Mouse (Mus musculus): ENCODE results near the gene Ptpn3. TPM values are rescaled to one million over a fixed set of nuclear protein-coding genes. Genes with fewer than 3 reads are reported as not detected.

Ptpn3 gene
- polyA plus RNA-seq, 1 experiment = 15.2 TPM

GRCm38 (mm10) chr4:57307747-57308146 lies 6.1 kb upstream of the Ptpn3 start:
- 68% methylated on average over 4 of the region's 4 CpGs for WGBS
- Histone ChIP-seq H3K4me3 (ENCODE audit: low read depth, low read length) (no peak overlapping the region), H3K27me3 (ENCODE audit: control insufficient read depth, insufficient read depth, low read length) (no peaks in the 10 kb centered on the region)

GRCm38 (mm10) chr4:57306260-57306659 lies 4.6 kb upstream of the Ptpn3 start:
- 82% methylated on average over 4 of the region's 4 CpGs for WGBS
- Histone ChIP-seq H3K27ac (ENCODE audit: insufficient read depth, low read depth, low read length) (no peak overlapping the region), H3K36me3 (ENCODE audit: control insufficient read depth, insufficient read depth, low read length) (no peaks in the 10 kb centered on the region), H3K4me3 (ENCODE audit: low read depth, low read length) (no peak overlapping the region), H3K27me3 (ENCODE audit: control insufficient read depth, insufficient read depth, low read length) (no peaks in the 10 kb centered on the region), H3K4me1 (ENCODE audit: control insufficient read depth, insufficient read depth, insufficient read length, low read length) (peaks cover 18% of the 10 kb centered on the region; the same call in 1 of the 2 replicates)
- no peak for TF ChIP-seq POLR2A (IDR thresholded peaks at IDR 0.05; ENCODE audit: low read depth, low read length)
- no peak for TF ChIP-seq CTCF (IDR thresholded peaks at IDR 0.05; ENCODE audit: extremely low read depth, insufficient read length, insufficient replicate concordance, low read depth, low read length)

More at GRCm38 (mm10) chr4:57307747-57308146, 6.1 kb upstream of the Ptpn3 start:
- H3K27ac ChIP-seq (ENCODE audit: insufficient read depth, low read depth, low read length) = no peak overlapping the region
- TF ChIP-seq POLR2A (IDR thresholded peaks at IDR 0.05; ENCODE audit: low read depth, low read length) (no peak), CTCF (IDR thresholded peaks at IDR 0.05; ENCODE audit: extremely low read depth, insufficient read length, insufficient replicate concordance, low read depth, low read length) (no peak)
- H3K36me3 ChIP-seq (ENCODE audit: control insufficient read depth, insufficient read depth, low read length) = no peaks in the 10 kb centered on the region
- H3K4me1 ChIP-seq (ENCODE audit: control insufficient read depth, insufficient read depth, insufficient read length, low read length) = peaks cover 25% of the 10 kb centered on the region; the same call in 1 of the 2 replicates

- H3K4me3 ChIP-seq (ENCODE audit: low read depth, low read length) = no peak overlapping the region
- no peak overlapping the region for H3K27ac ChIP-seq (ENCODE audit: insufficient read depth, low read depth, low read length)
- H3K36me3 ChIP-seq (ENCODE audit: control insufficient read depth, insufficient read depth, low read length) = no peaks in the 10 kb centered on the region
- TF ChIP-seq POLR2A (IDR thresholded peaks at IDR 0.05; ENCODE audit: low read depth, low read length) (no peak), CTCF (IDR thresholded peaks at IDR 0.05; ENCODE audit: extremely low read depth, insufficient read length, insufficient replicate concordance, low read depth, low read length) (no peak)
- peaks cover 13% of the 10 kb centered on the region; the same call in 1 of the 2 replicates for H3K4me1 ChIP-seq (ENCODE audit: control insufficient read depth, insufficient read depth, insufficient read length, low read length)
- H3K27me3 ChIP-seq (ENCODE audit: control insufficient read depth, insufficient read depth, low read length) = no peaks in the 10 kb centered on the region
- WGBS = 78% methylated on average over 7 of the region's 7 CpGs
Measured at GRCm38 (mm10) chr4:57305644-57306043, 4.0 kb upstream of the Ptpn3 start.

- peaks cover 14% of the 10 kb centered on the region; the same call in 1 of the 2 replicates for H3K4me1 ChIP-seq (ENCODE audit: control insufficient read depth, insufficient read depth, insufficient read length, low read length)
- H3K36me3 ChIP-seq (ENCODE audit: control insufficient read depth, insufficient read depth, low read length) = no peaks in the 10 kb centered on the region
- peak overlapping the region; percentile 89 for H3K4me3 ChIP-seq (ENCODE audit: low read depth, low read length)
- no peaks in the 10 kb centered on the region for H3K27me3 ChIP-seq (ENCODE audit: control insufficient read depth, insufficient read depth, low read length)
- peak; percentile 43; the same call in 1 of the 2 replicates for TF ChIP-seq POLR2A (IDR thresholded peaks at IDR 0.05; ENCODE audit: low read depth, low read length)
- TF ChIP-seq CTCF (IDR thresholded peaks at IDR 0.05; ENCODE audit: extremely low read depth, insufficient read length, insufficient replicate concordance, low read depth, low read length) = peak; percentile 44; the same call in 1 of the 2 replicates
- H3K27ac ChIP-seq (ENCODE audit: insufficient read depth, low read depth, low read length) = peak overlapping the region; percentile 92
- WGBS = under 1% methylated on average over 37 of the region's 37 CpGs
Measured at GRCm38 (mm10) chr4:57300469-57301409, 898 bp downstream of the Ptpn3 start.

GRCm38 (mm10) chr4:57299701-57300468 lies 1.8 kb downstream of the Ptpn3 start:
- H3K4me1 ChIP-seq (ENCODE audit: control insufficient read depth, insufficient read depth, insufficient read length, low read length) = peaks cover 20% of the 10 kb centered on the region
- under 1% methylated on average over 96 of the region's 97 CpGs for WGBS
- TF ChIP-seq CTCF (IDR thresholded peaks at IDR 0.05; ENCODE audit: extremely low read depth, insufficient read length, insufficient replicate concordance, low read depth, low read length) (0 out of 2 replicates have a peak, but pooled peaks have one; percentile 10), POLR2A (IDR thresholded peaks at IDR 0.05; ENCODE audit: low read depth, low read length) (no peak)
- H3K36me3 ChIP-seq (ENCODE audit: control insufficient read depth, insufficient read depth, low read length) = no peaks in the 10 kb centered on the region
- peak overlapping the region; percentile 89 for H3K4me3 ChIP-seq (ENCODE audit: low read depth, low read length)
- peak overlapping the region; percentile 92 for H3K27ac ChIP-seq (ENCODE audit: insufficient read depth, low read depth, low read length)
- no peaks in the 10 kb centered on the region for H3K27me3 ChIP-seq (ENCODE audit: control insufficient read depth, insufficient read depth, low read length)

- Histone ChIP-seq H3K36me3 (ENCODE audit: control insufficient read depth, insufficient read depth, low read length) (no peaks in the 10 kb centered on the region), H3K27me3 (ENCODE audit: control insufficient read depth, insufficient read depth, low read length) (no peaks in the 10 kb centered on the region), H3K27ac (ENCODE audit: insufficient read depth, low read depth, low read length) (peak overlapping the region; percentile 23), H3K4me1 (ENCODE audit: control insufficient read depth, insufficient read depth, insufficient read length, low read length) (peaks cover 19% of the 10 kb centered on the region), H3K4me3 (ENCODE audit: low read depth, low read length) (peak overlapping the region; percentile 89)
- no peak for TF ChIP-seq CTCF (IDR thresholded peaks at IDR 0.05; ENCODE audit: extremely low read depth, insufficient read length, insufficient replicate concordance, low read depth, low read length)
- TF ChIP-seq POLR2A (IDR thresholded peaks at IDR 0.05; ENCODE audit: low read depth, low read length) = no peak
- WGBS = 7% methylated on average over 9 of the region's 9 CpGs
Measured at GRCm38 (mm10) chr4:57299308-57299700, 2.3 kb downstream of the Ptpn3 start.
